Mouse (Mus musculus) cerebellum, adult 2 months (tissue): ENCODE results near the gene Ppox. TPM values are rescaled to one million over a fixed set of nuclear protein-coding genes. Genes with fewer than 3 reads are reported as not detected.
A peak's percentile ranks its signal among the peaks of the same experiment; 100 is the strongest.

Experiments used
- DNase-seq, 2 experiments: peaks; one replicate each; pipeline ENCODE4 v3.0.0; 2021
- H3K27ac ChIP-seq: fragments of 200-500 bp; 2 replicates; pipeline ENCODE4 v1.5.1; 2012; ENCODE audit warnings: low read length, control low read depth, inconsistent platforms; ENCODE audit not compliant: insufficient read depth
- H3K27me3 ChIP-seq: fragments of 200-500 bp; 2 replicates; pipeline ENCODE4 v1.6.1; 2012; ENCODE audit warnings: inconsistent platforms, mild to moderate bottlenecking, low read length, moderate library complexity; ENCODE audit not compliant: control insufficient read depth, insufficient read depth
- H3K4me1 ChIP-seq: fragments of 200-500 bp; 2 replicates; pipeline ENCODE4 v1.6.1; 2011; ENCODE audit warnings: low read length; ENCODE audit not compliant: control insufficient read depth, insufficient read depth
- H3K4me3 ChIP-seq: fragments of 200-500 bp; replicated peaks from 2 replicates; pipeline ENCODE3; 2011; ENCODE audit warnings: mild to moderate bottlenecking, low read depth, low read length, control low read depth; ENCODE audit not compliant: insufficient read depth
- CTCF ChIP-seq: fragments of 200-500 bp; IDR thresholded peaks from 2 replicates; pipeline ENCODE4 v1.5.1; 2011; ENCODE audit warnings: low read depth, mild to moderate bottlenecking, control low read depth, low read length, moderate library complexity, borderline replicate concordance; ENCODE audit not compliant: insufficient read depth
- POLR2A ChIP-seq: fragments of 200-500 bp; IDR thresholded peaks from 2 replicates; pipeline ENCODE4 v1.6.1; 2011; ENCODE audit warnings: low read length, control low read depth, borderline replicate concordance; ENCODE audit not compliant: insufficient read depth
- WGBS: fragments of 180-500 bp; shearing (Covaris S2); methylation state at CpG from one replicate; pipeline ENCODE4 v1.1.7; 2018; 5-methylcytosine and 5-hydroxymethylcytosine counted together
- polyA plus RNA-seq: library from polyadenylated mRNA; depleted of rRNA; stranded (reverse); fragments of >200 nt; gene quantifications from 2 replicates; pipeline ENCODE4 v1.2.3, GENCODE M21; 2012

Gene Ppox
- polyA plus RNA-seq, 1 experiment, result 76.9 TPM

DNA sequence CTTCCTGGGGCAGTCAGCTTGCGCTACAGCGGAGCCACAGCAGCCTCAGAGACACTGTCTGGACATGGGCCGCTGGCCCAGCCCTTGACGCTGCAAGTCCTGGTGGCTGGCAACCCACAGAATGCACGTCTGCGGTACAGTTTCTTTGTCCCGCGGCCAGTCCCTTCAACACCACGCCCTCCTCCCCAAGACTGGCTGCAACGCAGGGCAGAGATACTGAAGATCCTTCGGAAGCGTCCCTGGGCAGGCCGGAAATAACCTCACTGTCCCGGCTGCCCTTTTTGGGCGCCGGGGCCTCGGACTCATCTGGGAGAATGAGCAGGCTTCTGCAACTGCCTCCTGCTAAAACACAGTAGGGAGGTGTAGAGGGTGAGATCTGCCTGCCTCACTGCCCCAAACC lies 22.1 kb downstream of the Ppox start:
- H3K4me1 ChIP-seq, result peaks cover 4% of the 10 kb centered on the region; the same call in 1 of the 2 replicates
- H3K4me3 ChIP-seq, result no peak overlapping the region
- H3K27me3 ChIP-seq, result no peaks in the 10 kb centered on the region
- no peak overlapping the region for H3K27ac ChIP-seq
- DNase-seq, result no peak
- TF ChIP-seq POLR2A (no peak), CTCF (no peak)
- 77% methylated on average over 17 of the region's 17 CpGs for WGBS

DNA sequence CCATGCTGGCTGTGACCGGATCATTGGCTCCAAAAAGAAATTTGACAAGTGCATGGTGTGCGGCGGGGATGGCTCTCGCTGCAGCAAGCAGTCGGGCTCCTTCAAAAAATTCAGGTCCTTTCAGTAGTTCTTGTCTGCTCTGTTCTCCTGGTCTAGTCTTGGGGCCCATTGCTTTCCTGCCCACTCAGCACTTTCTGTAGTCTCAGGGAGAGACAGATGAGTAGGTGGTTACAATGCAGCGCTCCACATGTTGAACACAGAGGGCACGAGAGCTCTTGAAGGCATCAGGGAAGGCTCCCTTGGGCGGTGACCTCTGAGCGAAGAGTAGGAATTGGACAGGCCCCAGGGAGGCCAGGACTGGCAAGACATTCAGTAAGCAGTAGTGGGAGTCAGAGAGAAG lies 23.2 kb downstream of the Ppox start:
- 69% methylated on average over 9 of the region's 9 CpGs for WGBS
- Histone ChIP-seq H3K4me3 (no peak overlapping the region), H3K4me1 (peaks cover 4% of the 10 kb centered on the region; the same call in 1 of the 2 replicates), H3K27me3 (no peaks in the 10 kb centered on the region), H3K27ac (no peak overlapping the region)
- no peak for TF ChIP-seq CTCF
- no peak for DNase-seq

- no peak overlapping the region for H3K4me3 ChIP-seq
- H3K27ac ChIP-seq, result no peak overlapping the region
- no peaks in the 10 kb centered on the region; the same call in 1 of the 2 replicates for H3K4me1 ChIP-seq
- no peaks in the 10 kb centered on the region for H3K27me3 ChIP-seq
- 59% methylated on average over 15 of the region's 15 CpGs for whole genome bisulfite sequencing
- DNase-seq, result peak; percentile 58 to 66
- TF ChIP-seq CTCF, result peak; percentile 61
- no peak for TF ChIP-seq POLR2A
Observed at GRCm38 (mm10) chr1:171256937-171257548, 23.9 kb downstream of the Ppox start.

DNA sequence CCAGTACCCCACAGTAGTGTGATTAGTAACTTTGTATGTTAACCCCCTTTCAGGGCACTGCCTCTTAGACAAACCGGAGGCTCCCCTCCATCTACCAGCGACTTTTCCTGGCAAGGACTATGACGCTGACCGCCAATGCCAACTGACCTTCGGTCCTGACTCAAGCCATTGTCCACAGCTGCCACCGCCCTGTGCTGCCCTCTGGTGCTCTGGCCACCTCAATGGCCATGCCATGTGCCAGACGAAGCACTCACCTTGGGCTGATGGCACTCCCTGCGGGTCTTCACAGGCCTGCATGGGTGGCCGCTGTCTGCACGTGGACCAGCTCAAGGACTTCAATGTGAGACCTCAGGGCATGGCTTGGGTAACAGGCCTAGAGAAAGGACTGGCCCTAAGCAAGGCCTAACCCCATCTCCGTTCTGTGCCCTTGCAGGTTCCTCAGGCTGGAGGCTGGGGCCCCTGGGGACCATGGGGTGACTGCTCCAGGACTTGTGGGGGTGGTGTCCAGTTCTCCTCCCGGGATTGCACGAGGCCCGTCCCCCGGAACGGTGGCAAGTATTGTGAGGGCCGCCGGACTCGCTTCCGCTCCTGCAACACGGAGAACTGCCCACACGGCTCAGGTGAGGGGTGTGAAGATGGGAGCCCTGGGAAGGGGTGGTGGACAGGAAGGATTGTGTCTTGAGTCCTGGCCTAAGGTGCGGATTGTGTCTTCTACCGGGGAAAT lies 24.7 kb downstream of the Ppox start:
- Histone ChIP-seq H3K4me1 (no peaks in the 10 kb centered on the region; the same call in 1 of the 2 replicates), H3K4me3 (no peak overlapping the region), H3K27me3 (no peaks in the 10 kb centered on the region), H3K27ac (no peak overlapping the region)
- no peak for DNase-seq
- TF ChIP-seq CTCF (no peak), POLR2A (no peak)
- 83% methylated on average over 24 of the region's 24 CpGs for WGBS

GRCm38 (mm10) chr1:171252415-171252814 lies 28.6 kb downstream of the Ppox start:
- whole genome bisulfite sequencing, result 23% methylated on average over 17 of the region's 17 CpGs
- Histone ChIP-seq H3K27ac (no peak overlapping the region), H3K4me1 (peaks cover 3% of the 10 kb centered on the region; the same call in 1 of the 2 replicates), H3K27me3 (no peaks in the 10 kb centered on the region), H3K4me3 (no peak overlapping the region)
- TF ChIP-seq POLR2A (no peak), CTCF (no peak)
- DNase-seq, result no peak

- TF ChIP-seq CTCF (no peak), POLR2A (no peak)
- DNase-seq, result no peak
Observed at GRCm38 (mm10) chr1:171251594-171252324, 29.2 kb downstream of the Ppox start.

DNA sequence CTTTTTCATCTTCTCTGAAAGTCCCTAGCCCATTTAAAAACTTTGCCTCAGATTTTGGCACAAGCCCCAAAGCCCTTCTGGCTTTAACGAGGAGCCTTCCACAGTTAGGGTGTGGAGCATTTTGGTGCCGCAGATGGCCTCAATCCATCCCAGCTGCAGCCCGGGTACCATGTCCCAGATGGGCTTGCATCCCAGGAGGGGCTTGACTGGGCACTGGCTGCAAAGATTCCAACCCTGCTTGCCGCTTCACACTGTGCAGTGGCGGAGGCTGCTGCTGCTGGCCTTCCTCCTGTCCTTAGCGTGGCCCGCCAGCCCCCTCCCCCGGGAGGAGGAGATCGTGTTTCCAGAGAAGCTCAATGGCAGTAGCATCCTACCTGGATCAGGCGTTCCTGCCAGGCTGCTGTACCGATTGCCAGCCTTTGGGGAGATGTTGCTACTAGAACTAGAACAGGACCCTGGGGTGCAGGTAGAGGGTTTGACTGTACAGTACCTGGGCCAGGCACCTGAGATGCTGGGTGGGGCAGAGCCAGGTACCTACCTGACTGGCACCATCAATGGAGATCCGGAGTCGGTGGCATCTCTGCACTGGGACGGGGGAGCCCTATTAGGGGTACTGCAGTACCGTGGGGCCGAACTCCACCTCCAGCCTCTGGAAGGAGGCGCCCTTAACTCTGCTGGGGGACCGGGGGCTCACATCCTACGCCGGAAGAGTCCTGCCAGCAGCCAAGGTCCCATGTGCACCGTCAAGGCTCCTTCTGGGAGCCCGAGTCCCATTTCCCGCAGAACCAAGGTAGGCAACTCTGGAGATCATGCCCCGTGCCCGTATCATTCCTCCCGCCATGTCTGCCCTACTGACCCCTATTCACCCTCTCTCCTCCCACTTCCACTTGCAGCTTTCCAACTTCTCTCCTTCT lies 30.0 kb downstream of the Ppox start, which contains the start of gene Ndufs2:
Gene Ndufs2 (minus strand): TSS at position 709 of the 914 bp plus-strand sequence.
- Histone ChIP-seq H3K4me1 (peaks cover 3% of the 10 kb centered on the region; the same call in 1 of the 2 replicates), H3K27me3 (no peaks in the 10 kb centered on the region), H3K4me3 (peak within 1 kb of the TSS; percentile 24), H3K27ac (no peak within 1 kb of the TSS; the same call in 1 of the 2 replicates)
- peak in 1 of 2 experiments; percentile 30 for DNase-seq
- TF ChIP-seq CTCF (no peak), POLR2A (no peak)
- WGBS, result 13% methylated on average over 26 of the region's 26 CpGs

More at GRCm38 (mm10) chr1:171251594-171252324, 29.2 kb downstream of the Ppox start:
- H3K4me1 ChIP-seq, result peaks cover 3% of the 10 kb centered on the region; the same call in 1 of the 2 replicates
- no peak overlapping the region for H3K27ac ChIP-seq
- H3K4me3 ChIP-seq, result peak overlapping the region; percentile 20
- 25% methylated on average over 13 of the region's 13 CpGs for whole genome bisulfite sequencing
- no peaks in the 10 kb centered on the region for H3K27me3 ChIP-seq
